Mouse (Mus musculus) adrenal gland, adult 18-20 months (tissue): ENCODE measurements at regions not wholly inside any gene's neighbourhood (a gene's known extent, or its start where the extent isn't known, plus 50 kb on each side); places are given as distances from the start of the nearest gene placed in this dataset.
"Not testable (repeated sequence)": the region's sequence is repeated elsewhere in the genome, so short reads cannot be mapped to it uniquely, and the experiment has no call there.

Source experiments
- DNase-seq, 2 experiments: peaks; one replicate each; pipeline ENCODE4 v3.0.0; 2021 to 2022; ENCODE audit warnings: low spot score in 2 of 2

DNA sequence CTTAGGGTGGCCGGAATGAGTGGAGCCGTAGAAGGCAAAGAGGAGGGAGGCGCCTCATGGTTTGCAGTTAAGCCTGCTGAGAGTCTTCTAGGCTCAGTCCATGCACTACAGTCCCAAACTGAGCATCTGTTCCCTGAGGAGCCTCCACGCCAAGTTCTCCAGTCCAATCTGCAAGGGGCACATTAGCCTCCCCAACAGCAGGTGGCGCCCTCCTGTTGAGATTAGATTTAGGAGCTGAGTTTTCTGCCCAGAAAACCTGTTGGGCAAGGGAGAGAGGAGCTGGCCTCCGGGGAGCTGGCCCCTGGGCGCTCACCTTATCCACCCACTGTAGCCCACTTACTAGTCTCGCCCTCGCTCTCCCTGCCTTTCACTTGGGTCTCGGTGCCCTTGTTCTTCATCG, 150.0 kb upstream of the Haao start:
- peak; percentile 75 to 82 for DNase-seq

DNA sequence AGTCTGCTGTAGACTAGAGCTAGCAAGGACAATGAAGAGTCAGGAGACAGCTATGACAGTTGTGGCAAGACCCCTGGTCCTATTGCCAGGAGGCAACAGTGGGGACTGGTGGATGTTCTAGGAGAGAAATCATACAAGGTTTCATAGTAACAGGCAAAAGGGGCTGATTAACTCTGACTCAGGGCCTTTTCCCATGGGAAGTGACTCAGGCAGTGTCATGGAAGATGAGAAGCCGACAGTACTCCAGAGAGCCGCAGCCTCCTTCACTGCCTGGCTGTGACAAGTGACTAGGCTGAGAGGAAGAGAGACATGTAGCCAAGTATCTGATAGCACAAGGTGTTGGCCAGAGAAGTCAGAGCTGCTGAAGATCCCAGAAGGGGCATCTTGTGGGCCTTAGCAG, 145.3 kb upstream of the Haao start:
- DNase-seq = no peak

DNA sequence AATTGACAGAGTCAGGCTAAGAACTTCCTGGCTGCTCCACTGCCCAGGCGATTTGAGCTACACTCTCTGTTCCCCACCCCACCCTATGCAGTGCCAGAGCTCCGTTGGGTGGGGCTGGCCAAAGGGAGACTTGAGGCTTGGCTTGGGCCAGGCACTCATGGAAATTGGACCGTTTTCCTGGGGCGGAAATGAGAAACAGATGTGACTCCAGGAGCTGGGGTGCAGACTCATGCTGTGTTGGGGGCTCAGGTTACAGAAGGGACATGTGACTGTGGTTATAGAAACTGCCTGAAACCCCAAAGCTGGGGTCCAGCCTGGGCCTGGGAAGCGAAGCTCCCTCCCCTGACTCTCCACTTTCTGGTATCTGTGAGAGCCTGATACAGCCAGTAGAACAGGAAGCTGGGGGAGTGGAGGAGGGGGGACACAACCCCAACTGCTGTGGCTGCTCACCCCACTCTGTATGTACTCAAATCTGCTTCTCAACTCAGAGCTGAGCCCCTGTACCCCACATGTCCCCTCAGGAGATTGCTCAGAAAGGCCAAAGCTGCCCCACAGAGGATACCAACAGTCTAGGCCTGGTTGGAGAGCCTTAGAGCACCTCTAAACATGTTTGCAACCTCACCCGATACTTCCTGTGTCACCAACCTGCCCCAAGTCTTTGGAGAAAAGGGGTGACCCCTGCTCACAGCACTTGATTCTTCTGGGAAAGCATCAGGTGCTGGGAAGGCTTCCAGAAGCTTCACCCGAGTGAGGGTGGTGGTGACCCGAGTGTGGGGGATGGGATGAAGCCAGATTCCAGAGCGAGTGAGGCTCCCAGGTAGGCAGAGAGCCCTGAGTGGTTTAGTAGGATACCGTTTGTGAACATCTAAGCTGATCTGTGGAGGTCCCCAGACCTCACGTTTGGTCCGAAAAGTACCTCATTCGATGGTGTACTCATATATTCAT, 142.9 kb upstream of the Haao start:
- peak in 1 of 2 experiments; percentile 44 for DNase-seq

DNA sequence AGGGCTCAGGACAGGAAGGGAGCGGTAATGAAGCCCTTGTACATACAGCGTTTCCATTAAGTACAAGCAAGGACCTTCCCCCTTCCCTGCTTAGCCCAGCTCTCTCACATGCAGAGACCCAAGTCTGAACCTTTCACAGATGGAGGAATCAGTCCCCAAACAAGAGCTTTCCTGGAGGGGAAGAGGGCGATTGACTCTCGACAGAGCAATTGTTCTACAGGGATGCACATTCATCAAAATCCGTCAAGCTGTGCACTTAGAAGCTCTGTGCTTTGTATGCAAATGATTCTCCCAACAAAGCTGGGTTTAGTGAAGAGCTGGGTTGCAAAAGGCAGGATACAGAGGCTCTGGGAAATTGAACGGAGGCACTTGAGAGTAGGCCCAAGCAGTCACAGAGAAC, 141.1 kb upstream of the Haao start:
- DNase-seq = no peak

DNA sequence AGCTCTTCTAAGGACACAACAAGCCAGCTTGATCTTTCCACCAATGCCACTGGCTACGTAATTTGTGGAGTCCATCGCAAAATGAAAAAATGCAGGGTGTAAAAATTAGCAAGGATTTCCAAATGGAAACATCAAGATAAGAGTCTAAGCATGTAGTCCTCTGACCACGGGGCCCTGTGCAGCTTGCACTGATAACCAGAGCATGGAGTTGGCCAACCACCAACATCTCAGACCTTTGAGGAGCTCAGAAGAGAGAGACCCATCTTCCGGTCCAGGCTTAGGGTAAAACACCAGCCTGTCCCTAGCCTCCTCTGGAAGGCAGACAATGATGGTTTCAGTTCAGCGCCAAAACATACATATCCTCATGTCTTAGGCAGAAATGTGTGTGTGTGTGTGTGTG, 140.4 kb upstream of the Haao start:
- no peak for DNase-seq

DNA sequence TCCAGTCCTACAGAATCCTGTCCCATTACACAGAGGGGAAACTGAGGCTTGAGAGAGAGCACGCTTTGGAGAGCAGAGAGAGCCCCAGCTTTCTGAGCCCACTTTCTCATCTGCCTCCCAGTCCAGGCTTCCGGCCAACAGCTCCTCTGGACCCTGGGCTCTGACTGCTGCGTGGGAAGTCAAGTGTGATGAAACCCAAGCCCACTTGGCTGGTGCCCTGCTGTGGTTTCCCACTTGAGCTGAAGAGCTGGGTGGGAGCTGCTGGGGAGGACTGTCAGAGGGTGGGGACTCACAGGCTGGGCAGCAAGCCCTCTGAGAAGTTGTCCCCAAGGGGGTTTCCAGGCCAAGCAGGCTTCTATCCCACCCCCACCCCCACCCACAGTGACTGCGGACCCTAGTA, 139.9 kb upstream of the Haao start:
- DNase-seq = no peak

DNA sequence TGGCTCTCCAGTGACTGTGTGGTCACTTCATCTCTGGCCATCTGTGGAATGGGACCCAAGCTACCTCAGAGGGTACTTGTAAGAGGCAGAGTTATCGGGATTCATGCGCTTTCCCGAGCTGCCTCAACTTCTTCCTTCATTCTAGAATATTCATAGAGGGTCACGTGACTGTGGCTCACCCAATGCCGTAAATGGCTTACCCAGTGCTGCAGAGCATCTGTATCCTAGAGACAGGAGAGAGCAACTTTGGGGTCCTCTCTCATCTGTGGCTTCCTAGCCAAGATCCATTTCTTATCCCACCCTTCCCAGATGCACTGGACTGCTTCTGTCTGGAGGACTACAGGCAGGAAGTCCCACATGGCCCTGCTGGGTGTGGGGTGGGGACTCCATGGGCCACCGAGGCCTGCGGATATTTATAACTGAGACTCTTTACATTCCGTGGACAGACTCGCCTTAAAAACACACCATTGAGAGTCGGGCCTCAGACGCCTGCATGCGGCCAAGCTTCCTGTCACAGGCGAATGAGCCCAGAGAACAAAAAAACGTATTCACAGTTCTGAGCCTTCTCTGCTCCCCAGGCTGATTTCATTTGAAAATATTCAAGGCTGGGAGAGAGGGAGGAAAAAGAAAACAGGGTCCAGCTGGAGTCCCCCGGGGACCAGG, 138.3 kb upstream of the Haao start:
- DNase-seq = no peak

DNA sequence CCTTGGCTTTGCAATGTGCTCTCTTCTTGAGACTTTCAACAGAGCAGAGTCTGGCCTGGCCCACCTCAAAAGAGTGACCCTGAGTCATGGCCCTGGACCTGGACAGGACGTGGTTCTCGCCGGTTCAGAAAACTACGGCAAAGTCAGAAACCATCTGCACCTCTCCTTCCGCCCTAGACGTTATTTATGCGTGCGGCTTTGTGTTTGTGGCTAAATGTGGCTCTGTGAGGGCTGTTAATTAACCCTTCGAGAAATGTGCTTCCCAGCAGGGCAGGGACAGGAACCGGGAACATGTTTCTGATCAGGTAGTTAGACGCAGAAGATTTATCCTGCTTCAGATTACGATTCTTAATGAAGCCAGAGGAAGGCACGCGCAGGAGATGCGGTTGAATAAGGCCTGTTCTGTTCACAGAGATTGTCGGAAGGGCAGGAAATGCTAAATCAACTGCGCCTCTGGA, 137.6 kb upstream of the Haao start:
- DNase-seq = no peak

DNA sequence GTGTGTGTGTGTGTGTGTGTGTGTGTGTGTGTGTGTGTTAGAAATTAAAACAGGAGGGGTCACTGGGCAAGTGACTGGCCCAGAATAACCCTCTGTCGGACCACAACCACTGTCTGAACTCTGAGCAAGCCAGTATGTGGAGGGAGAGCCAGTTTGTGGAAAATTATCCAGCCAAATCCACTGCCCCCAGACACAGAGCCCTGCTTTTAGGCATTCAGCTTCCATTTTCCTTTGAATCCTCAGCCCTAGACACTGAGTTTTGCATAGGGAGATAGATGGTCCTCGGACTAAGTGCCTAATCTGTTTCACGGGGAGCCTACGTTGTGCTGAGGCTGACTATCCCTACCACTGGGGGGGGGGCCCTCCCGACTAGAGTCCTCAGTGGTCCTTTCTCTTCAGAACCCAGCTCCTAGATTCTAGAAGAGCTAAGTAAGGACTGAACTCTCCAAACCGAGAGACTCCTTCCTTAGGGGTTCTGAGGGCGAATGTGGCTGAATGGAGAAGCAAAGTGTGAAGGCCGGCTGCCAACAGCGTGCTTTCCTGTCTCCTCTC, 136.2 kb upstream of the Haao start:
- DNase-seq = no peak

DNA sequence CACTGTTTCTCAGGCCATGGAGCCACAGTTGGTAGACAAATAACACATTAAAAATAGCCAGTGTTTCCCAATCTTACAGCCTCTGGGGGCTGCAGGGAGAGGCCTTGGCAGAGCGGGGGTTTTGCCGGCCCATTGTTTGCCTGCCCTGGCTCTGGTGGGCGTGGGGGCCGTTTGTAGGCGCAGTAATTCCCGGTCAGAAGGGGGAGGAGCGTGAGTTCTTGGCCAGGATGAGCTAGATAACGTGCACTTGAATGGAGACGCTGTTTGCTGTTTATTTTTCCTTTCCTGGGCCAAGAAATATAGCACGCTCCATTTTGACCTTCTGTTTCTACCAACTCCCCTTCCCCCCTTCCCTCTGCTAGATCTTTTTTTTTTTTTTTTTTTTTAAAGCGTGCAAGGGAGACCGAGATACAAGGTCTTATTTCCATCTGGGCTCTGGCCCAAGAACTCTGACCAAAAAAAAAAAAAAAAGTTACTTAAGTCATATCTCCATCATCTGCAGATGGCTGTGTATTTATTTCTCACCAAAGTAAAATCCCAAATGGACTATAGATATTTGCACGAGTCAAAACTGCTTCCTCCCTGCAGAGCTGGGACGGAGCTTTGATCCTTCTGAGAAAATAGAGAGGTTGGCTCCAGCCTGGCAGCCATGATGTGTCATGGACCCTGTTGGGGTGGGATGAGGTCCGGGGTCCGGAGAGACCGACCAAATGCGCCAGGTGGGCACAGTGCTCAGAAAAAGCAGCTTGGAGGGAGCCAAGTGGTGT, 135.5 kb upstream of the Haao start:
- DNase-seq = peak; percentile 32 to 60

DNA sequence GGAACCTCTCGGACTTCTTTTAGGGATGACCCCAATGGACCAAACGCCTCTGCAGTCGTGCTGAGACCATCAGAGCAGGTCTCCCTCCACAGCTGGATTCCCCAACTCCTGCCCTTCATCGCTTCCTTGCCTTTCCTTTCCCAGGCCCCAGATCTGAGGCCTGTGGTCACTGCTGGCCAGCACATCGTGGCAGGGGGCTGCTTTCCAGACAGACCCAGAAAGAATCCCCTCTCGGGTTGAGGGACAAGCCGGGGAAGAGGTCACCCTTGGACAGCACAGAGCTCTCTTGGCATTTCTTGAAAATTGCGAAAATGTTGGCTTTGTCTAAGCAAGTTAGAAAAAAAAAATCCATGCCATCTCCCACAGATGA, 134.9 kb upstream of the Haao start:
- DNase-seq = no peak

DNA sequence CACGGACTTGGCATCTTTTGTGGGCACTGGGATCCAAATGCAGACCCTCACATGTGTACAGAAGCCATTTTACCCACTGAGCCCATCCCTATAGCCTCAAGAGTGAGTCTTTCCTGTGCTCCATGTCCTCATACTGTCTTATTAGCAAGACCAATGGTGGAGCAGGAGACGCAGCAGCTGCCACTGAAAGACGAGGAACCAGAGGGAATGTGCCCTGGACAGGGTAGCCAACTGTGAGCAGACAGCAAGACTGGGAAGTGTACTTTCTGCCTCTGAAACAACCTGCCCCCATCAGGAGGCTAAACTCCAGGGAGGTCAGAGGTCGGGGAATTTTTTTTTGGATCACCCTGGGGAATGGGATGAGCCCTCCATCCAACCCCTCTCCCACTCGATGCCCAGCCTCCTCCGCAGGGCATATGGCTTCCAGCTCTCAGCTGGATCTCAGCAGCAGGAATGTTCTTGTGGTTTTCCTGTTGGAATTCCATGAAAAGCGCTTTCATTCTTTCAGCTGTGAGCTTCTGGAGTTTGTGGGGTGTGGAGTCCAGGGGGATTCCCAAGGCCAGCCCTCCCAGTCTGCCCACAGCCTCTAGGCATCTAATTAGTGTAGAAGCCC, 131.2 kb upstream of the Haao start:
- no peak for DNase-seq

DNA sequence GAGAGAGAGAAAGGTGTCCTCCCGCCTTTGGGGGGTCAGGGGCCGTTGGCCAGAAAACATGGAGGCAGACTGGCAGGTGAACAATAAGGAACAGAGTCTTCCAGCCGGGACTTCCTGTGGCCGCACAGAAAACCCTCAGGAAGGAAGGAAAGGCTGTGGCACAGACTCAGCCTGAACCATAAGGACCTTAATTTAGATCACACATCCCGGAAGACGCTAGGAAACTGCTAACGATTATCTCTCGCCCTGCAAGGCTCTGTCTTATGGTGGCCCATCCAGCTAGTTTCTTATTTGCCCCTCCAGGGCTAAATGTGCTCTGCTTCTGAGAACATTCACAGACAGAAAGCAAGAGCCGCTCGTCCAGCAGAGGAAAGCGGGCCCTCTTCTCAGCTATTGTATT, 130.0 kb upstream of the Haao start:
- no peak for DNase-seq

DNA sequence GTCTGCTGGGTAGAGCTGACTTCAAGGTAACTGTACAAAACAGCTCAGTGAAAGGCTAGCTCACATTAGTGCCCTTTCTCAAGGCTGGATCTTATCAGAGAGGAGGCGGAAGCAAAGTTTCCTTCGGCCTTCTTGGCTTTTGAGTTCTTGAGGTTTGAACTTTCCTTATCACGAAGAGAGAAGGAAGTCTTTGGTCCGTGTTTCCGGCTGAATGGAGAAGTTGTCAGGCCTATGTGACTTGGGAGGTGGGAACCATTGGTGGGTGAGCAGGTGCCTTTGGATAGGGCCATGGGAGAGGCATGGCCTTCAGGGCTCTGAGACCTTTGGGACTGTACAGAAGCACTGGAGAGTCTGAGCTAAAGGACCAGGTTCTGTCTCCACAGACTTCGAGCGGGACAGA, 128.1 kb upstream of the Haao start:
- DNase-seq = no peak

DNA sequence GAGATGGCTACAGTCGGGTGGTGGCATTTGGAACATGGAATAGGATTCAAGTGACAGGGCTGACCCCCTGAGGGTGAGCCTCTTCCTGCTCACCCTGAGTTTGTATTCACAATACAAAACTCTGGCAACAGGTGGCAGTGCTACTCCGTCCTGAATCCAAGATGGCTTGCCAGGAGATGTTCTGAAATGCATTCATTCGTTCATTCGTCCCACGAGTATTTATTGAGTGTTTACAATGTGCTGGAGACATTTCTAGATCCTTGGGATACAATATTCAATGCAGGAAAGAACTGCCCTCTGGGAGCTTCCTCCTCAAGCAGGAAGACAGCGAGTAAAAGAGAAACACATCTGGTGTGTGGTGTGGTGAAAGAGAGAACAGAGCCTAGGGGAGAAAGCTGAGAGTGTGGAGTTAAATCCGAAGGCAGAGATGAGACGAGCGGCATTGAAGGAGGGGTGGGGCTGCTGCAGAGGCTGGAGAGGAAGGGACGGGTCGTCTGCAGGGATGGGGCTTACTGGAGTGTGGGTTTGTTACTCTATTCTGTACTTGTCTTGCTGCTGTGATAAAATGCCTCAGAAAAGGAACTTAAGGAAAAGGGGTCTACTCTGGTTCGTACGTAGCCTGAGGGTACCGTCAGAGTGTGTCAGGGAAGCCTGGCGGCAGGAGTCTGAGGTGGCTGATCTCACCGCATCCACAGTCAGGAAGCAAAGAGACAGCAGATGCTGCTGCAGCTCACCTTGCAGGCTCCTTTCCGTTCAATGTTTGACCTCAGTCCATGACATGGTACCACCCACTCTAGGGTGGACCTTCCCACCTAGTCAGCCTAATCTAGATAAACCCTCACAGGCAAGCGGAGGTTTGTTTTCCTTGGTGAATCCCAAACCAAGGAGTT, 125.9 kb upstream of the Haao start:
- DNase-seq = peak; percentile 40 to 52

DNA sequence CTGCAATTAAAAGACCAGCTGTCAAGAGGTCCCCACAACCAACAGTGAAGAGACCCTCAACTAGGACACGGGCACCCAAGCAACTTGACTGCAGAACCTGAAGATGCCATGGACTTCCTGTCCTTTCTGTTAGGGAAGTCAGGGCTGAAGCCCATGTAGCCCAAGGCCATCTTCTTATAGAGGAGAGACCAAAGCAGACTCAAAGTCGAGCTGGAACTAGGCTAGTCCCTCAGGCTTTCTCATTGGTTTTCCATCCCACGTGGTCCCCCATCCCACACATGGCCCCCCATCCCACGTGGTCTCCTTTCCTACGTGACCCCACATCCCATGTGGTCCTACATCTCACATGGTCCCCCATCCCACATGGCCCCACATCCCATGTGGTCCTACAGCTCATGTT, 125.1 kb upstream of the Haao start:
- DNase-seq = no peak

DNA sequence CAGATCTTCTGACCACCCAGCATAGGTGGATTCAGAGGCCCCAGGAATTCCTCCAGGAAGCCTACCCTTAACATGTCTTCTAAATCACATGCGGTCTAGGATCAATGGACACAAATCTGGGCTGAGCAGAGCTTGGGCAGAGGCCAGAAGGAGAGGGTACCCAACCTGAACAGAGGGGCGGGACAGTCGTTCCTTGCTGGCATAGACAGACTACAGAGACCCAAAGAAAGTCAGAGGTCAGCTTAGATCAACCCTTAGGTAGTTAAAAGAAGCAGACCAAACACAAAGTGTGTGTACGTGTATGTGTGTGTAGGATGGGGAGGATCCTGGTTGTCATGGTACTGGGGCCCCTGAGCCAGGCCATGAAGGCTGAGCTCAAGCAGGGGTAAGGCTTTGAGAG, 124.7 kb upstream of the Haao start:
- DNase-seq = no peak

DNA sequence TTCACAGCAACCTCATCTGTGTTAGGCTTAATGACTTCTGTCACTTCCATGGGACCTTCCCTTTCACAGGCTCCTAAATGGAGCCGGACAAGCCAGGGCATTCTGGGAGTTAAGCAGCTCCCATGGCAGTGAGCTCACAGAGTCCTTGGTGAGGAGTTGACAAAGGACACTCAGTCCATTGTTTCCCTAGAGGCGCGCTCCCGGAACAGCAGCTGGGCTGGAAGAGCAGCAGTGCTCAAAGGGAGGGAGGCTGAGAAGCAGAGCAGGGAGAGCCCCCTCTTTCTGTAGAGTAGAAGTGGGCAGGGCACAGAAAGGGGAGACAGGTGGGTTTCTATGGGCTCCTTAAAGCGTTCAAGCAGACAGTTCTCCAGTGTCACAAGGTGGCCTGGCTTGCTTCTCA, 124.3 kb upstream of the Haao start:
- no peak for DNase-seq

DNA sequence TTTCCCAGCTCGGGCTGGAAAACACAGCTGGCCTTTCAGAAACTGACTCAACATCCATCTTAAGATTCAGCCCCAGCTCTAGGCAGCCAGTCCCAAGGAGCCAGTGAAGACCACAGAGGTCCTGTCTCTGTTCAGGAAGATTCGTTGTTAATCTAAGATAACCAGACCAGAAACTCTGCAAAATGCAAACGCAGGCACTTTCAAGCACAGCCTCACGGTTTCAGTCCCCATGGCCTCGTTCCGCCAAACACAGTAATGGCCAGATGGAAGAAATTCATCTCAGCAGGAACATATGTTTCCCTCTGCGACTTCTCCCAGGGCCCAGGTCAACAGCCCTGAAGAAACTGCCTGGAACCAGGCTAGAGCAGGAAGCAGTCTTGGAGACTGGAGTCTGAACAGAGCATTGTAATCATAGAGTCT, 121.7 kb upstream of the Haao start:
- no peak for DNase-seq

DNA sequence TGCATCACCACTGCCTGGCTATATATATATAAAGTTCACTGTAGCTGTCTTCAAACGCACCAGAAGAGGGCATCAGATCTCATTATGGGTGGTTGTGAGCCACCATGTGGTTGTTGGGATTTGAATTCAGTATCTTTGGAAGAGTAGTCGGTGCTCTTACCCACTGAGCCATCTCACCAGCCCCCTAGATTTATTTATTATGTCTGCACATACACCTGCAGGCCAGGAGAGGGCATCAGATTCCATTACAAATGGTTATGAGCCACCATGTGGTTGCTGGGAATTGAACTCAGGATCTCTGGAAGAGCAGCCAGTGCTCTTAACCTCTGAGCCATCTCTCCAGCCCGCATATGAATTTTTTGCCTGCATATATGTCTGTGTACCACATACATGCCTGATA, 120.4 kb upstream of the Haao start:
- not testable (repeated sequence) for DNase-seq
